Mouse (Mus musculus) ZHBTc4 (cell line): ENCODE measurements around the gene Sema4d.

Experiments
- DNase-seq: peaks from one replicate; pipeline ENCODE4 v3.0.0-alpha.2; 2011; ENCODE audit warnings: low read depth, low spot score

Gene Sema4d

DNA sequence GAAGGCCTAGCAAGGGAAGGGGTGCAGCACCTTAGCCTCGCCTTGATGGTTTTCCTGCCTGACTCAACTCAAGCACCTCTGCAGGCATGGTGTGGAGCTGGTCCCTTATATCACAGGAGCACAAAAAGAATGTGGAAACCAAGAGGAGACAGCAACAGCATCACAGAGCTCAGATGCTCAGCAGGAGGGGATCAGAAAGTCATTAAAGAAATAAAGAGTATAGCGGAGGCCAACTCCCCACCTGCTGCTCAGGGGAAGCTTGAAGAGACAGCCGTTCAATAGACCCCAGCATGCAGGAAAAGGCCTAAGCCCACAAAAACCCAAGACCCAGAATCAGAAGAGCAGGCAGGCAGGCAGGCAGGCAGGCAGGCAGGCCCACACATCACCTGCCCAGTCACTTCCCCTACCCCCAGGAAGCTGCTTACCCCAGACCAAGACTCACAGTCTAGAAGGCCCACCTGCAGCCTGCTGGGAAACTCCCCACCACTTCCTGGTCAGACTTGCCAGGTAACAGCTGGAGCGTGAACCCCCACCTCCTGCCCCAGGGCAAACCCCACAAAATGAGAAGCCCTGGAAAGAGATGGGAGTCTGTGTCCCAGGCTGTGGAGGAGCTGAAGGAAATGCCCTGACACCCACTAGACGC lies 39.6 kb downstream of the Sema4d start:
- DNase-seq: peak; percentile 52

DNA sequence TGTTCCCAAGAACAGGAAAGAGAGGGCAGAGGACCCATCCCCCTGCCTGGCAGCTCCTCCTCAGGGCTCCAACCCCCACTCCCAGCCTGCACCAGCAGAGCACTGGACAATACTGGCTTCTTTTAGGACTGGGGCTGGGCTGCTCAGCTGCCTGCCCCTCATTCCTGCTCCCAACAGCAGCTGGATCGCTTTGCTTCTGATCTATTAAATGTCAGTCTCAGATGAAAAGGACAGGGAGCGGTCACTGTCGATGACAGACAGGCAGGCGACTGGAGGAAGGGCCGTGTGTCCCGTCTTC lies 40.4 kb downstream of the Sema4d start:
- DNase-seq: no peak

DNA sequence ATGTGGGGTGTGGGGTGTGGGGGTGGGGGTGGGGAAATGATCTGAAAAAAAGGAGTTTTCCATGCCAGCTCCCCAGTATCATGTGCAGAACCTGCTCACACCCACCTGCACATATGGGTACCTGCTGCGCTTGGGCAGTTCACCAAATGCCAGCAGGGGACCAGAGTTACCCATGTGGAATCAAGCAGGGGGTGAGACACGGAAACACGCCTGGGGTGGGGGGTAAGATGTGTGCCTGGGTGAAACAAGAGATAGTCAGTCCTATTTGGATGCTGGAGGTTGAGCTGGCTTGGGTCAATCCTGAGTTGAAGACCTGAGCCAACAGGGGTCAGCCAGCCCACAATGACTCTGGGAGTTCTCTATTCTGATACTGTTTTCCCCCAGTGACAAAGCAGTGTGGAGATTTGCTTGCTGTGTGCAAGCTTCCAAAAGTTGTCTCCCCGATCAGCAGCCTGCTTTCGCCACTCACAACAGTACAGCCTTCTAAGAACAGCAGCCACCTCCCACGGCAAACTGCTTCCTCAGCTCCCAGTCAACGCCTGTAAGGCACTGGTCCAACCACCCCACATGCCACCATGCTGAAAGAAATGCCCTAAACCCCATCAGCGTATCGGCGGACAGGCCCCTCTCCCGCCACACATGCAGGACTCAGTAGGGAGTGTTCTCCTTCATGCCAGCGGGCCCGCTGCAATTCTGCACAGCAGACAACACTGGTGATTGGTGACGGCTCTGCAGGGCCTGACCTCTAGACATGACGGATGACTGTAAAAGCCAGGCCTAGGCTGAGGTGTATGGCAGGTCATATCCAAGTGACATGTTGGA lies 41.0 kb downstream of the Sema4d start:
- DNase-seq: no peak

DNA sequence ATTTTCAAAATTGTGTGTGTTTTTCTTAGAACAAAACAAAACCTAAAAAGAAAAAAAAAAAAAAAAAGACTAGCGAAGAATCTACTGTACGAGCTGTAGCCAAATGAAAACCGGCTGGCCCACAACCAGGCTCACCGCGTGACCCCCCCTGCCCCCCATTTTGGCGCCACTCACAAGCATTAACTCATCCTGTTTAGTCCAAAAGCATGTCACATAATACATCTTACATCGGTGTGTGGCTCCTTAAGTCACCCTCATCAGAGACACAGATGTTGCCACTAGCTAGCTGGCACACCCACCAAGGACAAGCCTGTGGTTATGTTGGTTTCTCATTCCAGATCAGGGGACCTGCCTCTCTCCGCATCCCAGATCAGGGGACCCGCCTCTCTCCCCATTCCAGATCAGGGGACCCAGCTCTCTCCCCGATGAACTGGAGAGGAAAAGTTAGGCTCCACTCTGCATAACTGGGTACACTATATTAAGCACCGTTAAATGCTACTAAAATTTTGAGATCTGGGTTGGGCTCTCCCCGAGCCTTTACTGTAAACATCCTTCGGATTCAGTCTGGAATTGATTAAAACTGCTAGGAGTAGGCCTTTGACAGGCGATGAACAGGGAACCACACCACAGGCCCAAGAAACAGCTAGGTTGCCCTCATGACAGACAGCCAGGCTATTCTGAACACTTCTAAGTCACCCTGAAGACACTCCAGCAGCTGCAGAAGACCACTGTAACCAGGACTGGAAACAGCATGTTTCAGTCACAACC lies 43.8 kb downstream of the Sema4d start:
- no peak for DNase-seq

DNA sequence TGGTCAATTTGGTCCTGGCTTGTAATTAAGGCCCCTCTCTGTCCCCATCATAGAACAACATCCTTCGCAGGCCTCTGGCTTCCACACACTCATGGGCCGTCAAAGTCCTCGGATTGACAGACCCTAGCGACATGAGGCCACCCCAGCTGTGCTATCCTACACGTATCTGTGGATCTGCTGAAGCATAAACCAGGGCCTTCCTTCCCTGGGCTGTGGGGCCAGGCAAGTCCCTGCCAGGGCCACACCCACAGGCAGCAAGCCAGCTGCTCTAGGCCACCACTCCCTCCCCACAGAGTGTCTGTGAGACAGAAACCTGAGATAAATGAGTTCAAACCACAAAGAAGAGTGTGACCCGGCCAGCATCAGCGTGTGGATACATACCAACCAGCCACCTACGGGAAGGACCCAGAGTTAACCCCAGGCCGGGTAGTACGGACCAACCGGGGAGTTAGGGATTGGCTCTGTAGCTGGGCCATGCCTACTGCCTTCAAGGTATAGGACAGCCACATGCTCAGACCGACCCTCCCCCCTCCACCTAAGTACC lies 45.5 kb downstream of the Sema4d start:
- DNase-seq: no peak

DNA sequence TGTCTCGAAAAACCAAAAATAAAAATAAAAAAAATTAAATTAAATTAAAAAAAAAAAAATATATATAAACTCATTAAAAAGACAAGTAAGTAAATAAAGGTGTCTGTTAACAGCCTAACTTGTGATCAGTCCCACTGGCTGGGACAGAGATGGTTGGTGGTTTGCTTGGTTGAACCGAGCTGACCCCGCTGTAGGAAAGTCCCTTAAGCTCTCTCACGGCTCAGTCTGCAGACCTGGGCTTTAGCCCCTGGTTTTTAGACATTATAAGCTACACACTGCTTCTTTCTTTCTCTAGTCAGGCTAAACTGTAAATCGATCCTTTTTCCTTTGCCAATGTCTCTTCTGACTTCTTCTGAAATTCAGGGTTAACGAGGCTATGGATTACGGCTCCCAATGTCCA lies 46.5 kb downstream of the Sema4d start:
- DNase-seq: no peak

DNA sequence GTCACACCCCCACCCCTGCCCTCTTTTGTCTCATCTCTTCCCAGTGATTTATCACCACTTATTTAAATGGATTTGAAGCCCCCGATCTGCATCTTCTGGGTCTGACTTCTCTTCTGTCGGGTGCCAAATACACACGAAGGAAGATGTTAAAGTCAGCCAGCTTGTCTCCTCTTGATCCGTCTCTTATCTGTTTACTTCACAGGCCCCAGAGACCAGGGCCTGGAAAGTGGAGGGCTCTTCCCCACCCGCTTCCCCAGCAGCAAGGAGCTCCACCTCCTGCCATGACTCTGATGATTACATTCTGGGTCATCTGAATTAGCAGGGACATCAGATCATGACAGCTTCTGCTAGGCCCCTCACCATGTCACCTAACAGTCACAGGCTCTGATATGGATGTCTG lies 47.7 kb downstream of the Sema4d start:
- DNase-seq: no peak

DNA sequence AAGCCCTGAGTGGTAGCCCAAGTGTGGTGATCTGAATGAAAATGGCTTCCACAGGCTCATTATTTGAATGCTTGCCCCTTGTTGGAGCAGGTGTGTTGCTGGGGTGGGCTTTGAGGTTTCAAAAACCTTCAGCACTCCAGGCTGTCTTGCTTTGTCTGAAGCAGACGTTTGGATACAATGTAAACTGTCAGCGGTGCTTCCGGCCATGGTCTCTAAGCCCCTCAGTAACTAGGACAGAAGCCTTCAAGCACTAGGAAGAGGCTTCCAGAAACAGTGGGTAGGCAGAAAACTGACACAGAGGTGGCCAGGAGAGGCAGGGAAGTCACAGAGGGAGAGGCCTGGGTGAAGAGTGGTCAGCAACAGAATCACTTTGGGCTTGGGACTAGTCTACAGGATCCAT lies 49.7 kb downstream of the Sema4d start:
- no peak for DNase-seq

DNA sequence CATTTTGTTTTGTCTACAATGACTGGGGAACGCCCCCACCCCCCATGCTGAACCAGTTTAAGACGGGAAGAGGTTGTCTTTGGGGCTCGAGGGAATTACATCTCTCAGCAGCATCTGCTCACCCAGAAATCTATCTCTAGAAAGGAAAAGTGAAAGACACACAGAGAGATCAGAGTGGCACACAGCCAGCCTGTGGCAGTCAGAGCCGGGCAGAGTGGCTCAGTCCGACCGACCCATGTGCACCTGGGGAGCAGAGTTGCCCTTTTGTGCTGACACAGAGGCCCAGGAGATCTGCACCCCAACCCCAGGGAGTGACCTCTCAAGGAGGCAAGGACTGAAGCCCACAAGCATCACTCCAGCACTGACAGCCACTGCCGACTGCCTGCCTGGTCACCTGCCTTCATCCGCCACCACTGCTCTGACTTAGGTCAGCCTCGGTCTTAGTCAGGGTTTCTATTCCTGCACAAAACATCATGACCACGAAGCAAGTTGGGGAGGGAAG lies 50.9 kb downstream of the Sema4d start:
- DNase-seq: no peak

DNA sequence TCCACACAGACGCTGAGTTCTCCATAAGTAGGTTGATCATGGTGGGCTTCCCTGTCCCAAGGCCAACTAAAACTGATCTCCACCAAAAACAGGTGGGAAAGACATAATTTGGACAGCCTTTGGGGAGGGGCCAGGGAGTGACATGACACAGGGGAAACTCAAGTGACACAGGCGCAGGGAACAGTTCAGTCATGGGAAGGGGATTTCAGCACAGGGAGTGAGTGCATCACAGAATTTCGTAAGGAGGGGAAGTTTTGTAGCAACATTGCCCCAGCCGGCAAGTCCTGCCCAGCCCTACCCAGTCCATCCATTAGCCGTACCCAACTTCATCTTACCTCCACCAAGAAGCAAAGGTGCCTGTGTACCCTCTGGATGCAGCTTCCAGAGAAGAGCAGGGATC lies 52.8 kb downstream of the Sema4d start:
- DNase-seq: no peak

DNA sequence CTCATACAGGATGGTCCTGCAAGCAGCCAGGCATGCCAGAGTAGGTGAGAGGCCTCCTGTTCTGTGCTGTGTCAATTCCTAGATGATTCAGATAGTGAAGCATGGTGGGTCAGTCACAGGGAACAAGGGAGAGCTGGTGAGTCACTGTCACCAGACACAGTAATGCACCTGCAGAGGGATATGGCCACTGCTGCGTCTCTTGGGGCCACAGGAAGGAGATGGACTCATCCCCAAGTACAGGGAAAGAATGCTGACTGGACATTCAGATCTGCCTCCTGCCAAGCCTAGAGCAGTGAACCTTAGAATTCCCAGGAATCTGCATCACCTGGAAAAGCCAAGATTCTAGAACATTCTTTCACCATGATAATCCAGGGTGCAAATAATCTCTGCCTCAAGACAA lies 53.8 kb downstream of the Sema4d start:
- DNase-seq: no peak

DNA sequence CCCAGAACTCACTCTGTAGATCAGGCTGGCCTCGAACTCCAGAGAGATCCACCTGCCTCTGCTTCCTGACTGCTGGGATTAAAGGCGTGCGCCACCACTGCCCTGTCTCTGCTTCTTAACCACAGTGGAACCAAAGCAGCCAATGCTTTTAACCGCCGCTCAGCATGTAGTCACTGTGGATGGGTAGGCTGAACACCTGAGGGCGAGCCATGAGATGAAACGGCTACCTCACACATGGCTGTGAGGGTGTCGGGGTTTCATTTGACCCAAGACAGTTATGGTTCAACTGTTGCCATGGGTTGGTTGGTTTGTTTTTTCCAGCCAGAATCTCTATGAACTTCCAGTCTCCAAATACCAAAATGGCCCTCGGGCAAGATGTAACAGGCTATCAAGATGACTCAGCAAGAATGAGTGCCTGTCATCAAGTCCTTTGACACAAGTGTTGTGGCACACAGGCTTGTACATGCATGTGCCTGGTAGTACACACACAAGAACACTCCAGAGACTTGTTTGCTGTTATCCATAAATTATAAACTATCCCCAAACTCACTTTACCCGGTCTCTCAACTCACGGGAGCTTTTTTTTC lies 54.9 kb downstream of the Sema4d start:
- no peak for DNase-seq

DNA sequence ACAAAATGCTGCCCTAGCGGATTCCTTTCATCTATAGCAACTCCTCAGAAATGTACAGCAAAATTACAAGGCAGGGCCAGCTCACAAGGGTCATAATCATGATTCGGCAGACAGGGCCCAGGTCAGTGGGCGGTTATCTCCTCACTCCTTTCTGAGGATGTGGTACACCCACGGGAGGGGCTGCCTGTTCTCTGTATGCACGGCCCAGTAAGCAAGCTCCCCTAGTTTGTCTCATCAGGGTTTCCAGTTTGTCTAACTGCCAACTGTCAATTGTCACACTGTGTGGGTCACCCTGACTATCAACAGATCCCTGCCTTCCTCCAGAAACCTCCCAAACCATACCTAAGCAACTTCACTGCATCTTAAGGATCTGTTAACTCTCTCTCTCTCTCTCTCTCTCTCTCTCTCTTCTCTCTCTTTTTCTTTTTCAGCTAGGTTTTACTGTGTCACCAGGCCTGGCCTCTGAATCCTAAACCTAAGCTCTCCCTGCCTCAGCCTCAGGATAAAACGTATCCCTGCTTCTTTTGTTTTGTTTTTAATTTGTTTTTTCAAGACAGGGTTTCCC lies 55.5 kb downstream of the Sema4d start:
- DNase-seq: no peak

DNA sequence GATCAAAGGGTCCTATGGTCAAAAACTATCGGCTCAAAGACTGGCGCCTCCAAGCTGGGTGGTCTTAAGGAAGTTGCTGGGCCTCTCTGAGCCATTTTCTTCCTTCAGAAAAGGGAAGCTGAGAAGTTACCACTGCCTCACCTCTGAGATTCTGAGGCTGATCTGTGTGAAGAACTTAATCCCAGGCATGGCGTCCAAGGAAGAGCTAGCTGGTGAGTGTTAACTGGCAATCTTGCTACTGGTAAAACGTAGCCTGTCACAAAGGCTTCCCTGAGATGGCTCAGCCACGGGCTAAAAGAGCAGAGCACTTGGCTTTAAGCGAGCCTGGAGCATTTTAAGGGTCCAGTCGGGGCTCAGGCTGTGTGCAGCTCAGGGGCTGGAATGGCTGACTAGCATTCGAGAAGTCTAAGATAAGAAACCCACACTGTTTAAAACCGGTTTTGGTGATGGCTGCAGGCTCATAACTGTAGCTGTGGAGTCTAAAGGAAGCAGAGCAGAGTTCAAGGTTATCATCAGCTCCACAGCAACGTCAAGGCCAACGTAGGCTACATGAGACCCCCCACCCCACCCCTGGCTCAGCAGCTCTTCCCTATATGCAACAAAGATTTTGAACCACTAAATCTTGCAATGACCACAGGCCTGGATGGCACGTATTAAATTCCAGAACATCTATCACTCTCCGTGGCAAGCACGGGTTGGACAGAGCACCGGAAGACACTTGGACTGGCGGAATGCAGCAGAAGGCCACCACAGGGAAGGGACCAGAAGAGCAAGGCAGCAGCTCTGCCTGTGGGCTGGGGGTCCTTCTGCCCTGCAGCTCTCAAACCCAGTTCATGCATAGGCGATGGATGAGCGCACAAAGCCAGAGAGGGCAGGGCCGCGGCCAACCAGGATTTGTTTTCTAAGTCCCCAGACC lies 56.3 kb downstream of the Sema4d start:
- no peak for DNase-seq

DNA sequence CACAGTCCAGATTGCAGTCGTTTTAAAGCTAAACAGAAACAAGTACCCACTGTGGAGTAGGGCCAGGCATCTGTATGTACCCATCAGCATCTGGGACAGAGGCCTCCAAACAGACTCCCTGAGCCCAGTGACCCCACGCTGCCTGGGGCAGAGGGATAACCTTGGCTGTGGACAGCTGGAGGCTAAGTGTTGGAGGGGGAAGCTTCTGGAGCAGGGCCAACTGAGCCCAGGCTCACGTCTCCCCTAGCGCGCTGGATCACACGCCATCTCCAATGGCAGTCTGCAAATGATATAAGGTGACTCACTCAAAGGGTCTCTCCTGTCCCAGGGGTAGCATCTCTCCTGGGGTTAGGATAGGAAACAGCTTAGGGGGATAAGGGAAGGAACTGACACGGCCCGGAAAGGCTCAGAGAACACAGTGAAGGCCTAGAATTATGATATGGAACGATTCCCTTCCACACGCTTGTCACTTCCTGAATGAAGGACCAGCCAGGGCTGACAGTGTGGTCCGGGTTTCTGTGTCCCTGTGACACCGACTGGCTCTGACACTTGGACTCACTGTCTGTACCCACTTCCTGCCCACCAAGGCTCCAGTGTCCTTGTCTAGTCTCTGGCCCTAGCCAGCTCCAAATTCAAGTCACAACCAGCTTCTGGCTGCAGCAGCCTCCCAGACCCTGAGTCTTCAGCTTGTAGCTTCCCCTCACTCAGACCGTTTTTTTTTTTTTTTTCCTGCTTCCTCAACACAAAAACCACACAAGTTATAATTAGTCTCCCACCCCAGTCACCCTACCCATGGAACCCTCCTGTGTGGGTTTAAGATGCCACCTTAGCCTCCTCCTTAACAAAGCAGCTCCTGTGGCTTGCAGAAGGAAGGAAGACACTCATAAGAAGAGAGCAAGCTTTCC lies 57.3 kb downstream of the Sema4d start:
- DNase-seq: no peak

DNA sequence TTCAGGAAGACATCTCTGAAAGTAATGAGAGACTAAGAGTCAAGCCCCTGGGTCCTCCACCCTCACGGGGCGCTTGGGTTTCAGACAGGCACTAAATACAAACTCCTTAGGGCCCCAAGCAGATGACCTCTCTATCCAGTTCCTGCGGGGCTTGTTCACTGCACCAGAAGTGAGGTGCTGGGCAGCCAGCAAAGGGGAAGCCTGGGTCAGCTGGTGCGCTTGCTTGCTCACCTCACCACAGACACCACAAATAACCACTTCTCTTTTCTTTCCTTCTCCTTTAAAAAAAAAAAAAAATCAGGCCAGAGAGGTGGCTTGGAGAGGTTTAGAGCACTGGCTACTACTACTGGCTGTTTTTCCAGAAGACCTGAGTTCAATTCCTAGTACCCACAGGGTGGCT lies 59.0 kb downstream of the Sema4d start:
- DNase-seq: no peak

DNA sequence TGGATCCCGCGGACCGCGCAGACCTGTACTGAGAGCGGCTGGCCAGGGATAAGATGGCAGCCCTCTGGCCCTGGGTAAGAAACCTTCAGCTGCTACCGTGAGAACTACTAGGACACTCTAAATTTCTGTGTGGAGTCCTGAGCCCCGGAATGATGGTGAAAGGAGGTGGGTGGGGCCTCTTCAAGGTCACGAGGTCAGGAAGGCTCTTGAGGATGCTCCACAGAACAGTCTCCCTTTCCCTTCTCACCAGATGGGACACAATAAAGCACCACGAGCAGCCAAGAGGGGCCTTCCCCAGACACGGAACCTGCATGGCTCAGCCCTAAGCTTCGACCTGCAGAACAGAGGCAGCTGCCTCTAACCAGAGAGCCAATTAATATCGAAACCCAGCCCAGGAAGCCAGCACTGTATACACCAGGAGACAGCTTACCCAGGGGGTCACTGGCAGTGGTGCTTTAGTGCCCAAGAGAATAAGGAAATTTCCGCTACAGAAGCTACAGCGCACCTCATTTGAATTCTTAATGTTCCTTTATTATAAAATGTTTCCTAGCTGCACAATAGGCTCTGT lies 61.4 kb downstream of the Sema4d start:
- DNase-seq: no peak

DNA sequence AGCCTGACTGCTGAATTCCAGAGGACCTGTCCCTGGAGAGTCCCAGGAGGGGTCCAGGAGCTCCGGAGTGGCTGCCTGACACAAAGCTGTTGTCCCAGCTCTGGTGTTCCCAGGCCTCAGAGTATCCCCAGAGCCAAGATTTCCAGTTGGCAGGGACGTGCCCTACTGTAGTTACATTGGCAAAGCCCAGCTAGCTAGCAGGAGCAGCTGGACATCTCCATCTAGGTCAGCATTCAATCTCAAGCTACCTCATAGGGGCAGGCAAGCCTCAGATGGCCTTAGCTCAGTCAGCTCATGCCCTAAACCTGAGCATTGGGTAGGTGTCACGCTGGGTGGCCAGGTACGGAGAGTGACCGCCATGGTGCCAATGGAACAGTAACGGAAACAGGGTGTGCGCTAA lies 62.1 kb downstream of the Sema4d start:
- DNase-seq: no peak

DNA sequence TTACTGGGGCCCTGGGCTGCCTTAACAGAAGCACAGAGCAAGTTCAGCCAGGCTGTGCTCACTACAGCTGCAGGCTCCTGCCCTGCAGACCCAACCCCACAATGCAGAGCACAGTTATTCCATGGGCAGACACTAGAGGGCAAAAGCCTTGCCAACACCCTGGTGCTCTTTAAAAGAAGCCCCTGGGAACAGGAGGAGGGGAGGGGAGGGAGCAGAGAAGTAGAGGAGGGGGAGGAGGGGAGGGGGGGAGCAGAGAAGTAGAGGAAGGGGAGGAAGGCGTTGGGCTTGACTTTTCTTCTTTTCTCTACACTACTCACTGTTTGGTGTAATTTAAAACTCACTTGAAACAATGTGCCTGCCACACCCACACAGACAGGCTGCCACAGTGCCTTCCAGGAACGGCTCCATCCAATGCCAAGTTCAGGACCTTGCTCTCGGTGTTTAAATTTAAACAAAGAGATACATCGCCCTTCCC lies 63.6 kb downstream of the Sema4d start:
- DNase-seq: peak; percentile 85
